Mouse (Mus musculus) adrenal gland, adult 2 months (tissue): Measurements from ENCODE around the gene Mfsd11. TPM values are rescaled to one million over a fixed set of nuclear protein-coding genes. Genes with fewer than 3 reads are reported as not detected.

ENCODE experiments used
- polyA plus RNA-seq: library from polyadenylated mRNA; depleted of rRNA; stranded (reverse); fragments of >200 nt; gene quantifications from 2 replicates; pipeline ENCODE4 v1.2.3, GENCODE M21; 2012; rRNA removed
- total RNA-seq, 2 experiments: library from RNA; stranded (reverse); gene quantifications; 2 replicates each; pipeline ENCODE4 v1.2.3; 2021

Mfsd11 gene
- total and polyA plus RNA-seq, 3 experiments: 31.3 to 48.1 (median 43.6) TPM

Other genes with a start within 250 kb of the Mfsd11 start
- gene Rhbdf2, start 225.4 kb upstream of the Mfsd11 start, total RNA-seq: 10 to 100 TPM in 1 of 2 experiments, 1 to 10 TPM in 1; 8.2 to 22.7 TPM
- 41.1 and 56.8 TPM in 2 replicates for gene Rhbdf2, start 225.4 kb upstream of the Mfsd11 start, polyA plus RNA-seq
- gene Prcd, start 198.9 kb upstream of the Mfsd11 start, total RNA-seq: 10 to 100 TPM; 10.2 to 14.2 TPM
- gene Prcd, start 198.9 kb upstream of the Mfsd11 start, polyA plus RNA-seq: 13.0 and 14.1 TPM in 2 replicates
- gene Cygb, start 198.1 kb upstream of the Mfsd11 start, total RNA-seq: 10 to 100 TPM; 24.8 to 46.8 TPM
- 54.3 and 62.4 TPM in 2 replicates for gene Cygb, start 198.1 kb upstream of the Mfsd11 start, polyA plus RNA-seq
- gene St6galnac1, start 76.9 kb upstream of the Mfsd11 start, total RNA-seq: under 1 TPM in 1 of 2 experiments, not detected in 1; 0.24 TPM
- 0.10 and 0.31 TPM in 2 replicates for gene St6galnac1, start 76.9 kb upstream of the Mfsd11 start, polyA plus RNA-seq
- 10 to 100 TPM; 37.2 to 78.7 TPM for gene Mxra7, start 24.4 kb upstream of the Mfsd11 start, total RNA-seq
- 282 and 392 TPM in 2 replicates for gene Mxra7, start 24.4 kb upstream of the Mfsd11 start, polyA plus RNA-seq
- gene Mettl23, start 9.2 kb upstream of the Mfsd11 start, total RNA-seq: 10 to 100 TPM; 22.5 to 35.2 TPM
- 25.9 and 26.6 TPM in 2 replicates for gene Mettl23, start 9.2 kb upstream of the Mfsd11 start, polyA plus RNA-seq
- 10 to 100 TPM; 30.6 to 50.7 TPM for gene Jmjd6, start 9.0 kb upstream of the Mfsd11 start, total RNA-seq
- 17.3 and 18.8 TPM in 2 replicates for gene Jmjd6, start 9.0 kb upstream of the Mfsd11 start, polyA plus RNA-seq
- gene Srsf2, start 654 bp downstream of the Mfsd11 start, total RNA-seq: 100 to 1,000 TPM; 223 to 256 TPM
- 693 and 1,121 TPM in 2 replicates for gene Srsf2, start 654 bp downstream of the Mfsd11 start, polyA plus RNA-seq
- under 1 TPM; 0.21 to 0.92 TPM for gene Mgat5b, start 66.4 kb downstream of the Mfsd11 start, total RNA-seq
- gene Mgat5b, start 66.4 kb downstream of the Mfsd11 start, polyA plus RNA-seq: 1.8 and 1.9 TPM in 2 replicates